Mouse (Mus musculus): ENCODE measurements around the gene Med7. TPM values are rescaled to one million over a fixed set of nuclear protein-coding genes. Genes with fewer than 3 reads are reported as not detected.

The Med7 gene
- polyA plus RNA-seq, 1 experiment, result 39.9 TPM

DNA sequence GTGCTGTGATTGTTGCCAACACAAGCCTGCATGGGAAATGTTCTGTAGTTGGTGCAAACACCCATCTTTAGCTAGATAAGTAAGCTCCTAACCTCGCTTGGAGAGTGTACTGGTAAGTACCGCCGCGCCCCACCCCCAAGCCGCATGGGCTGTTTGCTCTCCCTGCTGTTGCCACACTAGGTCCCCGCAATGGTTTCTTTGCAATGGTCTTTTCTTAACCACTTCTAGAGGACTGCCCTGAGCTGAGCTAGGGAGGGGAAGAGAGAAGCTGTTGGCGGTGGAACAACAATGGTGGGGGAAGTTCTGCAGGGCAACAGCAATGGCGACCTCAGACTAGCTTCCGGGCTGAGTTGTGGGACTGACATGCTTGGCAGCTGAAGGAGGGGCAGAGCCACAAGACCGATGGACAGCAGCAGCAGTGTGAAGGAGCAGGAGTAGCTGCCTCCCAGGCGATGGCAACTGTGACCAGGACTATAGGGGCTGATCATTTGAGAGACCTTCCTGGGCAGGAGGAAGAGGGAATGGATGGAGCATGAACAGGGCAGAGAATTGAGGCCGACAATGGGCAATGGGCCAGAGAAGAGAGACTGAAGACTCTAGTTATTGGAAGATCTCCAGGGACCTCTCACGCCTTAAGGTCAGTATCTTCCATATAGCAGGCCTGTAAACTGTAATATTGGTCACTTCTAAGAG, 40.4 kb upstream of the Med7 start, which contains the start of gene Fam71b:
Gene Fam71b (plus strand): TSS at position 393 of the 693 bp plus-strand sequence.
- no peak within 1 kb of the TSS for H3K27ac ChIP-seq (ENCODE audit: insufficient read depth, low read depth, low read length)
- no peaks in the 10 kb centered on the region for H3K4me1 ChIP-seq (ENCODE audit: control insufficient read depth, insufficient read depth, low read length)
- H3K4me3 ChIP-seq (ENCODE audit: insufficient read depth, low read length), result no peak within 1 kb of the TSS
- TF ChIP-seq CTCF (IDR thresholded peaks at IDR 0.05; ENCODE audit: low read depth, low read length), result no peak
- no peak for TF ChIP-seq POLR2A (IDR thresholded peaks at IDR 0.05; ENCODE audit: borderline replicate concordance, low read depth, low read length)

DNA sequence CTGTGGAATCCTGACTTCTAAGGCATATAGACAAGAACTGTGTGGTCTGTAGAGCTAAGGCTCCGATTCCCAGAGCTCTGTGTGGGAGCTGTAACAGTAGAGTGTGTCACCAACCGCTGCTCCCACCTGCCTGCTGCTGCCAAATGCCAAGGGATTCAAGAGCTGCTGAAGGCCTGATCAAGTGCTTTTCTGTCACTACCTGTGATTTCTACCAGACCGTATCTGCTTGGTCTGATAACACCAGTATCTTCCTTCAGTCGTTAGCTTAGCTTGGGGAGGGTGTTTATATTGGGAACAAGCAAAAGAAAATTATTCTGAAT, 39.9 kb upstream of the Med7 start:
- H3K27ac ChIP-seq (ENCODE audit: insufficient read depth, low read depth, low read length), result no peak overlapping the region
- H3K4me3 ChIP-seq (ENCODE audit: insufficient read depth, low read length), result no peak overlapping the region
- H3K4me1 ChIP-seq (ENCODE audit: control insufficient read depth, insufficient read depth, low read length), result no peaks in the 10 kb centered on the region
- no peak for TF ChIP-seq POLR2A (IDR thresholded peaks at IDR 0.05; ENCODE audit: borderline replicate concordance, low read depth, low read length)
- no peak for TF ChIP-seq CTCF (IDR thresholded peaks at IDR 0.05; ENCODE audit: low read depth, low read length)

DNA sequence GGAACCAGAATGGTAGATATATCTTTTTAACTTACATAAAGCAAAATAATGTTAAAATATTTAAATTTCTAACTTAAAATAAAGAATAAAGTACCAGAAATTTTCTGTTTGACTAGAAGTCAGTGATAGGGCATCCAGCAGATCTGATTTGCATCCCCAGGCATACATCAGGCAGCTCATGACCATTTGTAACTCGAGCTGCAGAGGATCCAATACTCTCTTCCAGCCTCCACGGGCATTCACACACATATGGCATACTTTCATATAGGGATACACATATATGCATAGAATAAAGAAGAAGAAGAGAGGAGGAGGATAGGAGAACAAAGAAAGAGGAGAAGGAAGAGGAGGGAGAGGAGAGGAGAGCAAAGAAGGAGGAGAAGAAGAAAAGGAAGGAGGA, 38.8 kb upstream of the Med7 start:
- H3K4me3 ChIP-seq (ENCODE audit: insufficient read depth, low read length), result no peak overlapping the region
- no peaks in the 10 kb centered on the region for H3K4me1 ChIP-seq (ENCODE audit: control insufficient read depth, insufficient read depth, low read length)
- H3K27ac ChIP-seq (ENCODE audit: insufficient read depth, low read depth, low read length), result no peak overlapping the region
- no peak for TF ChIP-seq CTCF (IDR thresholded peaks at IDR 0.05; ENCODE audit: low read depth, low read length)
- TF ChIP-seq POLR2A (IDR thresholded peaks at IDR 0.05; ENCODE audit: borderline replicate concordance, low read depth, low read length), result no peak

DNA sequence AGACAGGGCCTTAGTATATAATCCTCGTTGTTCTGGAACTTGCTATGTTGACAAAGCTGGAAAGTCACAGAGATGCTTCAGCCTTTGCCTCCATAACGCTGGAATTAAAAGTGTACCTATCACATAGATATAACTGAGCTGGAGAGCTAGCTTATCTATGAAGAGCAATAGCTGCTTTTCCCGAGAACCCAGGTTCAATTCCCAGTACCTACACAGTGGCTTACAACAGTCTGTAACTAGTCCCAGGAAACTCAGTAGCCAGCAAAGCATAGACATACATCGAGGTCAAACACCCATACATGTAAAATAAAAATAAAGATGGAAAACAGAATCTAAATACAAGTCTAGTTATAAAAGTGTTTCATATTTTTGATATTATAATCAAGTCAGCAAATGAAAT, 38.3 kb upstream of the Med7 start:
- Histone ChIP-seq H3K27ac (ENCODE audit: insufficient read depth, low read depth, low read length) (no peak overlapping the region), H3K4me3 (ENCODE audit: insufficient read depth, low read length) (no peak overlapping the region), H3K4me1 (ENCODE audit: control insufficient read depth, insufficient read depth, low read length) (no peaks in the 10 kb centered on the region)
- TF ChIP-seq CTCF (IDR thresholded peaks at IDR 0.05; ENCODE audit: low read depth, low read length) (no peak), POLR2A (IDR thresholded peaks at IDR 0.05; ENCODE audit: borderline replicate concordance, low read depth, low read length) (no peak)

DNA sequence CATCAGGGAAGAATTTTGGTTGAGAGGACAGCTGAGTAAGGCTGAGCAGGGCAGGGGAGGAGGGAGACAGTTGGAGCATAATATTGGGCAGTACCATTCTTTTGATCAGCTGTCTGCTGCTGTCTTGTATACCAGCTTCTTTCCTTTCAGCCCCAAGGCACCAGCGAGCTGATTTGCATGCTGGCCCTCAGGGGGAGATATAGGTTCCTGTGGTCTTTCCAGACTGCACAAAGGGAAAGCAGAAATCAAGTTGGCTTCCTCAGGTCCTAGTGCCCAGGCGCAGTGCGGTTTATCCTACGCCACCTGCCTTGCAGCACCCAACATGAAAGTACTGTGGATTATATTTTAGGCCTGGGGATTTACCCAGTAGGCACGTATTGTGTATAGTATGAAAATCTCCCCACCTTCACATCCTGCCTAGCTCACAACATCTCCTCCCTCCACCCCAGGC, 37.8 kb upstream of the Med7 start:
- no peak for TF ChIP-seq CTCF (IDR thresholded peaks at IDR 0.05; ENCODE audit: low read depth, low read length)
- TF ChIP-seq POLR2A (IDR thresholded peaks at IDR 0.05; ENCODE audit: borderline replicate concordance, low read depth, low read length), result no peak
- Histone ChIP-seq H3K4me1 (ENCODE audit: control insufficient read depth, insufficient read depth, low read length) (no peaks in the 10 kb centered on the region), H3K27ac (ENCODE audit: insufficient read depth, low read depth, low read length) (no peak overlapping the region), H3K4me3 (ENCODE audit: insufficient read depth, low read length) (no peak overlapping the region)

DNA sequence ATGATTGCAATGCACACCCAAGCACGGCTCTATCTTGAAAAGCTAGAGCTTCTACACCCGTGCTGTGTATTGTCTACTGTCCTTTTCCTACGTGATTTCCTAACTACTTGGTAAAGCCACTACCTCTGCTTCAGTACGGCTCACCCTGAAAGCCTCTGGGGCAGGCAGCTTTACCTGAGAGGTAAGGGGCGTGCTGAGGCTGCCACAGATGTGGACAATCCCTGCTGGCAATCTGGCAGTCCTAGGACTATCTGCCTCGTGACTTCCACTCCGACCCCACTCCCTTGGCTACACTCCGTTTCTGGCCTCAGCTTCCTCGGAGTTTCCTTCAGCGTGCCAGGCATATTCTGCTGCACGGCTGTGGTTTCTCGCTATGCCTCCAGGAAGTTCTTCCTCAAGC, 35.2 kb upstream of the Med7 start:
- Histone ChIP-seq H3K4me1 (ENCODE audit: control insufficient read depth, insufficient read depth, low read length) (no peaks in the 10 kb centered on the region), H3K27ac (ENCODE audit: insufficient read depth, low read depth, low read length) (no peak overlapping the region), H3K4me3 (ENCODE audit: insufficient read depth, low read length) (no peak overlapping the region)
- TF ChIP-seq CTCF (IDR thresholded peaks at IDR 0.05; ENCODE audit: low read depth, low read length) (no peak), POLR2A (IDR thresholded peaks at IDR 0.05; ENCODE audit: borderline replicate concordance, low read depth, low read length) (no peak)

DNA sequence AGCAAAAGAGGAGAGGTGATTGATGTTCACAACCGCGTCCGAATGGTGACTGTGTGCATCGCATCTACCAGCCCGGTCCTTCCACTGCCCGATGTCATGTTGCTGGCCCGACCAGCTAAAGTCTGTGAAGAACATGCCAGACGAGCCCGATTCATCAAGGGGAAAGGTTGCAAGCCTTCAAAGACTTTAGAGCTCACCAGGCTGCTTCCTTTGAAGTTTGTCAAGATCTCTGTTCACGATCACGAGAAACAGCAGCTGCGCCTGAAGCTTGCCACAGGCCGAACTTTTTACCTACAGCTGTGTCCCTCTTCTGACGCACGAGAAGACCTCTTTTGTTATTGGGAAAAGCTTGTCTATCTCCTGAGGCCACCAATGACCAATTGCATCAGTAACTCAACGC, 31.7 kb upstream of the Med7 start:
- Histone ChIP-seq H3K4me1 (ENCODE audit: control insufficient read depth, insufficient read depth, low read length) (no peaks in the 10 kb centered on the region), H3K27ac (ENCODE audit: insufficient read depth, low read depth, low read length) (no peak overlapping the region), H3K4me3 (ENCODE audit: insufficient read depth, low read length) (no peak overlapping the region)
- no peak for TF ChIP-seq CTCF (IDR thresholded peaks at IDR 0.05; ENCODE audit: low read depth, low read length)
- no peak for TF ChIP-seq POLR2A (IDR thresholded peaks at IDR 0.05; ENCODE audit: borderline replicate concordance, low read depth, low read length)

DNA sequence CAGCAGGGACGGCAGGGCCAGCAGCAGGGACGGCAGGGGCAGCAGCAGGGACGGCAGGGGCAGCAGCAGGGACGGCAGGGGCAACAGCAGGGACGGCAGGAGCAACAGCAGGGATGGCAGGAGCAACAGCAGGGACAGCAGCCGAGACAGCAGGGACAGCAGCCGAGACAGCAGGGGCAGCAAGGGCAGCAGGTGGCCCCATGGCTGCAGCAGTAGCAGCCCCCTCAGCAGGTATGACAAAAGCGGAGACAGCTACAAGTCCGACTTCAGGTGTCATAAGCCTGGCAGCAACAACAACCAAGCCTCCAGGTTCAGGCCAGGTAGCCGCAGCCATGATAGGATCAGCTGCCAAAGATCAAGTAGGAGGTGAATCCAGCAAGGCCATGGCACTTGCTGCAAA, 30.0 kb upstream of the Med7 start:
- no peak overlapping the region for H3K27ac ChIP-seq (ENCODE audit: insufficient read depth, low read depth, low read length)
- TF ChIP-seq CTCF (IDR thresholded peaks at IDR 0.05; ENCODE audit: low read depth, low read length), result no peak
- no peak for TF ChIP-seq POLR2A (IDR thresholded peaks at IDR 0.05; ENCODE audit: borderline replicate concordance, low read depth, low read length)
- no peak overlapping the region for H3K4me3 ChIP-seq (ENCODE audit: insufficient read depth, low read length)
- no peaks in the 10 kb centered on the region for H3K4me1 ChIP-seq (ENCODE audit: control insufficient read depth, insufficient read depth, low read length)

DNA sequence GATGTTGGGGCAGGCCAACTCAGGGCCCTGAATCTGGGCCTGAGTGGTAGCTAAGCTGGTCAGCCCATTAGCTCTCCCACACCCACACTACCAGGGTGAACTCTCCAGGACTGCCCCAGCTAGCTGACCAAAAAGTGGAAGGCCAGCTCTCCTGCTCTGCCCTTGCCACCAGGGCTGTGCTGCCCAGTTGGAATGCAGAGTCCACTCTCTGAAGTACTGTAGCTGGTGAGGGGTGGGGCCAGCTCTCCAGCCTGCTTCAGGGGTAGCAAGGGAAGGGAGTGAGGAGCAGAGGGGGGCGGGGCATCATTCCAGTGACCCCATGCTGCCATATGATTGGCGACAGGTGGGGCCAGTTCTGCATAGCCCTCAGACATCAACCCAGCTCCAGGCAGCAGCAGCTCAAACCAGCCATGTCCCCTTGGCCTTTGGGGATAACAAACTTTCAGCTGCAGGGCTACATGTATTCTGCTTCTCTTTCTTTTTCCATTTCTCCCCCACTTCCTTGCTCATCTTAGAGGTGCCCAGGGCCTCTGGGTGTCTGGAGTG, 26.6 kb upstream of the Med7 start:
- Histone ChIP-seq H3K27ac (ENCODE audit: insufficient read depth, low read depth, low read length) (no peak overlapping the region), H3K4me1 (ENCODE audit: control insufficient read depth, insufficient read depth, low read length) (no peaks in the 10 kb centered on the region)

DNA sequence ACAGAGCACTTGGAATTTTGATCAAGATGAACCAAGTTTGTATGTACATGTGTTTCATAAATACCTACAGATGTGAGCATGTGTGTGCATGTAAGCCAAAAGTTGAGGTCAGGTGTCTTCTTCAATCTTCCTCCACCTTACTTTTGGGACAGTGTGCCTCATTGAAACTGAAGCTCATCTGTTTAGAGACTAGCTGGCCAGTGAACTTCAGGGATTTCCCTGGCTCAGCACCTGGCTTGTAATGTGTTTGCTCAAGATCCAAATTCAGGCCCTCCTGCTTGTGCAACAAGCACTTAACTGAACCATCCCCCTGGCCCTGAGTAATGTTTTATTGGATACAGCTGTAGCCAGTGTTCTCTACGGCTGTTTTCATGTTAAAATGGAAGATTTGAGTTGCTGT, 18.3 kb upstream of the Med7 start:
- Histone ChIP-seq H3K27ac (ENCODE audit: insufficient read depth, low read depth, low read length) (no peak overlapping the region), H3K4me3 (ENCODE audit: insufficient read depth, low read length) (no peak overlapping the region), H3K4me1 (ENCODE audit: control insufficient read depth, insufficient read depth, low read length) (no peaks in the 10 kb centered on the region)
- TF ChIP-seq CTCF (IDR thresholded peaks at IDR 0.05; ENCODE audit: low read depth, low read length), result no peak
- no peak for TF ChIP-seq POLR2A (IDR thresholded peaks at IDR 0.05; ENCODE audit: borderline replicate concordance, low read depth, low read length)

More for the DNA sequence above, 26.6 kb upstream of the Med7 start:
- no peak for TF ChIP-seq POLR2A (IDR thresholded peaks at IDR 0.05; ENCODE audit: borderline replicate concordance, low read depth, low read length)
- no peak for TF ChIP-seq CTCF (IDR thresholded peaks at IDR 0.05; ENCODE audit: low read depth, low read length)
- H3K4me3 ChIP-seq (ENCODE audit: insufficient read depth, low read length), result no peak overlapping the region
